Mouse (Mus musculus) ES-E14 (cell line): ENCODE data around the gene Trpc5os.

Experiments
- CHD2 ChIP-seq: IDR thresholded peaks from 2 replicates; pipeline ENCODE4 v1.6.1; 2014; ENCODE audit warnings: mild to moderate bottlenecking, low read depth, low read length, inconsistent platforms
- HCFC1 ChIP-seq: IDR thresholded peaks from 2 replicates; pipeline ENCODE4 v1.6.1; 2012; ENCODE audit warnings: low read length, inconsistent platforms, borderline replicate concordance; ENCODE audit not compliant: insufficient read depth
- ZC3H11A ChIP-seq: IDR thresholded peaks from 2 replicates; pipeline ENCODE4 v1.6.1; 2012; ENCODE audit warnings: low read depth, mild to moderate bottlenecking, inconsistent platforms, low read length, borderline replicate concordance
- ZNF384 ChIP-seq: IDR thresholded peaks from 2 replicates; pipeline ENCODE4 v1.6.1; 2012; ENCODE audit warnings: low read depth, low read length, inconsistent platforms

- no peak for TF ChIP-seq ZNF384
- TF ChIP-seq ZC3H11A = no peak
- no peak for TF ChIP-seq HCFC1
- TF ChIP-seq CHD2 = no peak
Measured at GRCm38 (mm10) chrX:144526042-144526441, 69.7 kb downstream of the Trpc5os start.
